Mouse (Mus musculus): Measurements from ENCODE around the gene AW822073.
"Not testable (repeated sequence)": the region's sequence is repeated elsewhere in the genome, so short reads cannot be mapped to it uniquely, and the experiment has no call there.

DNA sequence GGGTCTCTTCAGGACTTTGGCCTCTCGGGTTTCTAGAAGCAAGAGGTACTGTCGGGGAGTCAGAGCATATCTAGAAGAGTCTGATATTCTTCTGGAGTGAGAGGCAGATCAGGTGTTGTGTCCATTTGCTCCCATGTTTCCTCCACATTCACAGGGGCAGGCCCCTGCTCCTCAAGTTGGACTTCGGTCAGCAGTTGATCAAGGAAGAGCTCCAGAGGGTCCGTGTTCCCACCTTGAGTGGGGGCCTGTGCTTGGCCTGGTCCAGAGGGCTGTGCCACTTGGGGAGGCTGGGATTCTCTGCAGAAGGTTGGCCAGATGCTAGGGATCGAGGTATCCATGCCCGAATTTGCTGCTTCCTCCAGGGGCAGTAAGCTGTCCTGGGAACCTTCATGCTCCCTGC lies 3.1 kb upstream of the AW822073 start:
- TF ChIP-seq GATA1 (IDR thresholded peaks at IDR 0.05; ENCODE audit: borderline replicate concordance, low read length); FLI1 (IDR thresholded peaks at IDR 0.05; ENCODE audit: low read length): not testable (repeated sequence)

Measured in megakaryocyte, embryonic 14.5 days (primary cell).